Mouse (Mus musculus) liver (tissue): ENCODE results near the gene E030025P04Rik.

Source experiments
- DNase-seq: peaks from one replicate; pipeline ENCODE4 v3.0.0-alpha.2; 2020; ENCODE audit warnings: mixed read lengths

Gene E030025P04Rik

DNA sequence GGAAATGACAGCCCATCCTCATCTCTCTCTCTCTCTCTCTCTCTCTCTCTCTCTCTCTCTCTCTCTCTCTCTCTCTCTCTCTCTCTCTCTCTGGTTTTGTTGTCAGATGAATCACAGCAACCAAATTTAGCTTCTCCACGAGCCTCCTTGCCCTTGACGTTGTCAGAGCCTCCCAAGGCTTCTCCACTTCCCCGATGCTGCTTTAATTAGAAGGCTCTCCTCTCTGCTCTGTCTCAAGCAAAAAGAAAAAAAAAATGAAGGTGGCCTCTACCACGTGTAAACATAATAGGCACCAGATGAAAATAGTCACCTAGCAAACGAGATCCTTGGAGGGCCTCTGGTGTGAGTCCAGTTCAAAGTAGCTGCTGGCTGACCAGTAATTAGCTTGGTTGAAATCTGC is 52.3 kb downstream of the E030025P04Rik start:
- no peak for DNase-seq
